Mouse (Mus musculus) forebrain, embryonic 12.5 days (tissue): Measurements from ENCODE around the gene Ube2e1. TPM values are rescaled to one million over a fixed set of nuclear protein-coding genes. Genes with fewer than 3 reads are reported as not detected.

ENCODE experiments used
- ATAC-seq: fragments of 200-750 bp; cut with Nextera tagmentation; 2 replicates; pipeline ENCODE4 v1.8.0; 2017; ENCODE audit warnings: moderate TSS enrichment; ENCODE audit not compliant: low FRiP score
- H3K27ac ChIP-seq: fragments of 300-500 bp; sonication (generic); 2 replicates; pipeline ENCODE4 v1.5.1; 2016; ENCODE audit warnings: mild to moderate bottlenecking
- H3K27me3 ChIP-seq: fragments of 300-500 bp; sonication (generic); 2 replicates; pipeline ENCODE4 v1.6.1; 2016; ENCODE audit warnings: mild to moderate bottlenecking
- H3K36me3 ChIP-seq: fragments of 300-500 bp; sonication (generic); replicated peaks from 2 replicates; pipeline ENCODE4 v1.6.1; 2016; ENCODE audit warnings: mild to moderate bottlenecking
- H3K4me1 ChIP-seq: fragments of 300-500 bp; sonication (generic); 2 replicates; pipeline ENCODE4 v1.6.1; 2016
- H3K4me2 ChIP-seq: fragments of 300-500 bp; sonication (generic); 2 replicates; pipeline ENCODE4 v1.6.1; 2016; ENCODE audit warnings: mild to moderate bottlenecking, moderate library complexity
- H3K4me3 ChIP-seq: fragments of 300-500 bp; sonication (generic); replicated peaks from 2 replicates; pipeline ENCODE4 v1.5.1; 2016; ENCODE audit warnings: mild to moderate bottlenecking
- H3K9ac ChIP-seq: fragments of 300-500 bp; sonication (generic); 2 replicates; pipeline ENCODE4 v1.6.1; 2016; ENCODE audit warnings: mild to moderate bottlenecking
- H3K9me3 ChIP-seq: fragments of 300-500 bp; sonication (generic); 2 replicates; pipeline ENCODE4 v1.6.1; 2016
- WGBS: fragments of 180-500 bp; shearing (Covaris S2); methylation state at CpG from one replicate; pipeline ENCODE4 v1.1.7; 2016; 5-methylcytosine and 5-hydroxymethylcytosine counted together
- polyA plus RNA-seq: library from polyadenylated mRNA; unstranded; fragments of >200 nt; fragmentation: Nextera tagmentation; extraction: Ambion mirVana; gene quantifications from 2 replicates; pipeline ENCODE4 v1.2.1, GENCODE M21; 2016

Ube2e1 gene
- polyA plus RNA-seq = 175 and 177 TPM in 2 replicates

GRCm38 (mm10) chr14:18331693-18332131, at the start of gene Ube2e1:
Gene Ube2e1, minus strand, starts transcription at chr14:18331859.
- ATAC-seq = peak; percentile 92
- peaks cover 26% of the 10 kb centered on the region for H3K4me1 ChIP-seq
- peak within 1 kb of the TSS; percentile 78 for H3K4me2 ChIP-seq
- under 1% methylated on average over 35 of the region's 39 CpGs for WGBS
- peak within 1 kb of the TSS; percentile 83 for H3K27ac ChIP-seq
- H3K4me3 ChIP-seq = peak within 1 kb of the TSS; percentile 92
- H3K27me3 ChIP-seq = no peaks in the 10 kb centered on the region
- H3K36me3 ChIP-seq = 0 out of 2 replicates have a peak, but pooled peaks cover 2% of the 10 kb centered on the region
- peak within 1 kb of the TSS; percentile 97 for H3K9ac ChIP-seq
- no peaks in the 10 kb centered on the region for H3K9me3 ChIP-seq

GRCm38 (mm10) chr14:18379841-18380240, 48.2 kb upstream of the Ube2e1 start:
- Histone ChIP-seq H3K9me3 (no peaks in the 10 kb centered on the region), H3K4me2 (no peak overlapping the region), H3K27ac (no peak overlapping the region), H3K4me1 (no peaks in the 10 kb centered on the region), H3K36me3 (no peaks in the 10 kb centered on the region), H3K9ac (no peak overlapping the region), H3K4me3 (no peak overlapping the region), H3K27me3 (no peaks in the 10 kb centered on the region)
- ATAC-seq = no peak
- WGBS = 71% methylated on average over 5 of the region's 5 CpGs

GRCm38 (mm10) chr14:18377944-18378575, 46.4 kb upstream of the Ube2e1 start:
- Histone ChIP-seq H3K27ac (no peak overlapping the region), H3K9me3 (no peaks in the 10 kb centered on the region), H3K4me3 (no peak overlapping the region), H3K9ac (no peak overlapping the region), H3K4me1 (0 out of 2 replicates have a peak, but pooled peaks cover 2% of the 10 kb centered on the region), H3K27me3 (no peaks in the 10 kb centered on the region), H3K4me2 (no peak overlapping the region), H3K36me3 (no peaks in the 10 kb centered on the region)
- WGBS = 71% methylated on average over 8 of the region's 8 CpGs
- ATAC-seq = 0 out of 2 replicates have a peak, but pooled peaks have one; percentile 39

- 79% methylated on average over 3 of the region's 3 CpGs for WGBS
- ATAC-seq = no peak
- Histone ChIP-seq H3K36me3 (no peaks in the 10 kb centered on the region), H3K27me3 (no peaks in the 10 kb centered on the region), H3K4me2 (no peak overlapping the region), H3K27ac (no peak overlapping the region), H3K4me1 (0 out of 2 replicates have a peak, but pooled peaks cover 2% of the 10 kb centered on the region), H3K9ac (no peak overlapping the region), H3K4me3 (no peak overlapping the region), H3K9me3 (no peaks in the 10 kb centered on the region)
Measured at GRCm38 (mm10) chr14:18376206-18376605, 44.5 kb upstream of the Ube2e1 start.

- H3K27ac ChIP-seq = no peak overlapping the region
- H3K36me3 ChIP-seq = no peaks in the 10 kb centered on the region
- H3K4me3 ChIP-seq = no peak overlapping the region
- no peak for ATAC-seq
- 48% methylated on average over 6 of the region's 6 CpGs for WGBS
- H3K9ac ChIP-seq = no peak overlapping the region
- no peaks in the 10 kb centered on the region for H3K9me3 ChIP-seq
- H3K4me2 ChIP-seq = no peak overlapping the region
- H3K4me1 ChIP-seq = 0 out of 2 replicates have a peak, but pooled peaks cover 2% of the 10 kb centered on the region
- no peaks in the 10 kb centered on the region for H3K27me3 ChIP-seq
Measured at GRCm38 (mm10) chr14:18373758-18374405, 42.2 kb upstream of the Ube2e1 start.

GRCm38 (mm10) chr14:18372761-18373610, 41.3 kb upstream of the Ube2e1 start:
- no peak for ATAC-seq
- no peaks in the 10 kb centered on the region for H3K9me3 ChIP-seq
- WGBS = 85% methylated on average over 9 of the region's 9 CpGs
- no peak overlapping the region for H3K27ac ChIP-seq
- no peaks in the 10 kb centered on the region for H3K36me3 ChIP-seq
- no peaks in the 10 kb centered on the region for H3K27me3 ChIP-seq
- no peak overlapping the region for H3K4me2 ChIP-seq
- no peak overlapping the region for H3K9ac ChIP-seq
- 0 out of 2 replicates have a peak, but pooled peaks cover 2% of the 10 kb centered on the region for H3K4me1 ChIP-seq
- H3K4me3 ChIP-seq = no peak overlapping the region

GRCm38 (mm10) chr14:18369031-18369430, 37.4 kb upstream of the Ube2e1 start:
- Histone ChIP-seq H3K36me3 (no peaks in the 10 kb centered on the region), H3K9me3 (no peaks in the 10 kb centered on the region), H3K4me2 (no peak overlapping the region), H3K9ac (no peak overlapping the region), H3K4me1 (0 out of 2 replicates have a peak, but pooled peaks cover 2% of the 10 kb centered on the region), H3K27ac (no peak overlapping the region), H3K4me3 (no peak overlapping the region), H3K27me3 (no peaks in the 10 kb centered on the region)
- ATAC-seq = no peak

GRCm38 (mm10) chr14:18367025-18367424, 35.4 kb upstream of the Ube2e1 start:
- no peak overlapping the region for H3K27ac ChIP-seq
- H3K4me3 ChIP-seq = no peak overlapping the region
- H3K27me3 ChIP-seq = no peaks in the 10 kb centered on the region
- ATAC-seq = no peak
- H3K4me1 ChIP-seq = no peaks in the 10 kb centered on the region
- no peak overlapping the region for H3K9ac ChIP-seq
- no peaks in the 10 kb centered on the region for H3K9me3 ChIP-seq
- no peak overlapping the region for H3K4me2 ChIP-seq
- WGBS = 40% methylated on average over 5 of the region's 5 CpGs
- no peaks in the 10 kb centered on the region for H3K36me3 ChIP-seq

- Histone ChIP-seq H3K4me3 (no peak overlapping the region), H3K9ac (no peak overlapping the region), H3K27ac (no peak overlapping the region), H3K9me3 (no peaks in the 10 kb centered on the region), H3K36me3 (no peaks in the 10 kb centered on the region), H3K4me2 (no peak overlapping the region), H3K27me3 (no peaks in the 10 kb centered on the region), H3K4me1 (no peaks in the 10 kb centered on the region)
- ATAC-seq = no peak
- 90% methylated on average over 3 of the region's 3 CpGs for WGBS
Measured at GRCm38 (mm10) chr14:18364321-18364720, 32.7 kb upstream of the Ube2e1 start.

GRCm38 (mm10) chr14:18356442-18356841, 24.8 kb upstream of the Ube2e1 start:
- no peaks in the 10 kb centered on the region for H3K27me3 ChIP-seq
- H3K9ac ChIP-seq = no peak overlapping the region
- no peak overlapping the region for H3K27ac ChIP-seq
- no peak for ATAC-seq
- H3K9me3 ChIP-seq = no peaks in the 10 kb centered on the region
- H3K4me2 ChIP-seq = no peak overlapping the region
- H3K36me3 ChIP-seq = no peaks in the 10 kb centered on the region
- WGBS = 62% methylated on average over 2 of the region's 2 CpGs
- H3K4me3 ChIP-seq = no peak overlapping the region
- no peaks in the 10 kb centered on the region for H3K4me1 ChIP-seq

GRCm38 (mm10) chr14:18355514-18356190, 24.0 kb upstream of the Ube2e1 start:
- H3K4me3 ChIP-seq = no peak overlapping the region
- no peaks in the 10 kb centered on the region for H3K9me3 ChIP-seq
- WGBS = 80% methylated on average over 6 of the region's 6 CpGs
- H3K27me3 ChIP-seq = no peaks in the 10 kb centered on the region
- H3K4me1 ChIP-seq = no peaks in the 10 kb centered on the region
- H3K9ac ChIP-seq = no peak overlapping the region
- no peak overlapping the region for H3K27ac ChIP-seq
- no peaks in the 10 kb centered on the region for H3K36me3 ChIP-seq
- no peak overlapping the region for H3K4me2 ChIP-seq
- no peak for ATAC-seq

- WGBS = 63% methylated on average over 3 of the region's 3 CpGs
- Histone ChIP-seq H3K36me3 (no peaks in the 10 kb centered on the region), H3K4me1 (no peaks in the 10 kb centered on the region), H3K27me3 (no peaks in the 10 kb centered on the region), H3K9me3 (no peaks in the 10 kb centered on the region), H3K9ac (no peak overlapping the region), H3K4me3 (no peak overlapping the region), H3K4me2 (no peak overlapping the region), H3K27ac (no peak overlapping the region)
- ATAC-seq = no peak
Measured at GRCm38 (mm10) chr14:18353525-18353924, 21.9 kb upstream of the Ube2e1 start.
